ENCODE assay signal across 8 mouse cellular contexts in genomic region chr3:90475831-90476611, GRCm38 (mm10). TPM values are rescaled to one million over a fixed set of nuclear protein-coding genes. Genes with fewer than 3 reads are reported as not detected.
DNase-seq lines count a peak whose midpoint lies in the region; ATAC-seq lines count a peak whose summit lies in the region.

TSS of gene Ilf2 (plus strand) at chr3:90476126.

- peak within 1 kb of the TSS; percentile 84 for H3K4me2 ChIP-seq in hindbrain, embryonic 11.5 days (replicated peaks; ENCODE audit: low read depth, low read length)

- peak; percentile 99 for ATAC-seq in hindbrain, embryonic 11.5 days (ENCODE audit: low FRiP score)

- H3K9me3 ChIP-seq in hindbrain, embryonic 11.5 days (ENCODE audit: control insufficient read depth, low read length), result no peaks in the 10 kb centered on the region

- DNase-seq in Muller cell, postnatal 12 days (ENCODE audit: inconsistent ontology term), result peak; percentile 97
- DNase-seq in cerebellum, adult 9-11 months, result peak; percentile 98
- DNase-seq in frontal cortex, adult 2 months (ENCODE audit: extremely low spot score in 1 of 2, low spot score in 1 of 2), result peak; percentile 96 to 98
- peak; percentile 98 for DNase-seq in hindbrain, embryonic 11.5 days (ENCODE audit: low spot score)
- DNase-seq in layer of hippocampus, postnatal 10 days (ENCODE audit: low spot score in 2 of 2), result peak; percentile 96
- peak; percentile 97 for DNase-seq in lung, postnatal 10 days
- DNase-seq in ovary, postnatal 36 days (ENCODE audit: low spot score), result peak; percentile 91
- peak; percentile 94 for DNase-seq in thymus, postnatal 25 days

- 0 out of 2 replicates have a peak, but pooled peaks cover 2% of the 10 kb centered on the region for H3K4me1 ChIP-seq in hindbrain, embryonic 11.5 days (replicated peaks; ENCODE audit: control insufficient read depth, insufficient read depth, low read length)

- peak within 1 kb of the TSS; percentile 85 for H3K9ac ChIP-seq in hindbrain, embryonic 11.5 days (ENCODE audit: low read depth, low read length)

- WGBS in hindbrain, embryonic 11.5 days, result under 1% methylated on average over 45 of the region's 45 CpGs

- peak within 1 kb of the TSS; percentile 91 for H3K27ac ChIP-seq in hindbrain, embryonic 11.5 days (ENCODE audit: low read depth, low read length)

- peaks cover 7% of the 10 kb centered on the region for H3K36me3 ChIP-seq in hindbrain, embryonic 11.5 days (ENCODE audit: control insufficient read depth, insufficient read depth, low read length)

- H3K27me3 ChIP-seq in hindbrain, embryonic 11.5 days (ENCODE audit: control insufficient read depth, insufficient read depth, low read length), result no peaks in the 10 kb centered on the region

- peak within 1 kb of the TSS; percentile 83 for H3K4me3 ChIP-seq in hindbrain, embryonic 11.5 days (ENCODE audit: low read depth, low read length)

RNA-seq across cellular contexts. Expression of gene Ilf2, which starts in this region (rescaled TPM):
- 84.3 and 89.2 TPM in 2 replicates for polyA plus RNA-seq in frontal cortex, adult 2 months (2012; rRNA removed)
- polyA plus RNA-seq in hindbrain, embryonic 11.5 days (2014; fragmentation: Nextera tagmentation; extraction: Ambion mirVana), result 364 and 368 TPM in 2 replicates
- total RNA-seq in layer of hippocampus, postnatal 10 days (2021), result 100 to 1,000 TPM; 107 to 109 TPM

Comparison
In these comparisons a context has a peak if more than half of its experiments do, and no peak if none do; other contexts are left out.
1. Peak in every context shown above with its lines: DNase-seq, ATAC-seq, H3K4me3 ChIP-seq and H3K27ac ChIP-seq.